Mouse (Mus musculus) liver, adult 2 months (tissue): ENCODE measurements around the gene Rassf1. TPM values are rescaled to one million over a fixed set of nuclear protein-coding genes. Genes with fewer than 3 reads are reported as not detected.

Experiments
- DNase-seq: peaks from one replicate; pipeline ENCODE4 v3.0.0-alpha.2; 2011; ENCODE audit warnings: low read depth, low spot score; ENCODE audit errors: extremely low read depth
- H3K27ac ChIP-seq: fragments of 200-500 bp; replicated peaks from 2 replicates; pipeline ENCODE4 v1.5.1; 2012; ENCODE audit warnings: low read depth, mild to moderate bottlenecking, control low read depth, inconsistent platforms, low read length; ENCODE audit not compliant: insufficient read depth
- H3K27me3 ChIP-seq: fragments of 200-500 bp; 2 replicates; pipeline ENCODE4 v1.6.1; 2012; ENCODE audit warnings: mild to moderate bottlenecking, moderate library complexity, low read length, inconsistent platforms; ENCODE audit not compliant: control insufficient read depth, insufficient read depth
- H3K36me3 ChIP-seq: fragments of 200-500 bp; 2 replicates; pipeline ENCODE4 v1.6.1; 2012; ENCODE audit warnings: low read length, inconsistent platforms; ENCODE audit not compliant: control insufficient read depth, insufficient read depth
- H3K4me1 ChIP-seq: fragments of 200-500 bp; 2 replicates; pipeline ENCODE4 v1.6.1; 2011; ENCODE audit warnings: low read length; ENCODE audit not compliant: control insufficient read depth, insufficient read depth
- H3K4me3 ChIP-seq: fragments of 200-500 bp; 2 replicates; pipeline ENCODE4 v1.5.1; 2011; ENCODE audit warnings: low read depth, mild to moderate bottlenecking, control low read depth, low read length, moderate library complexity; ENCODE audit not compliant: insufficient read depth
- H3K79me2 ChIP-seq: fragments of 200-500 bp; 2 replicates; pipeline ENCODE4 v1.6.1; 2012; ENCODE audit warnings: inconsistent platforms, mild to moderate bottlenecking, low read length, moderate library complexity; ENCODE audit not compliant: control insufficient read depth, insufficient read depth
- H3K9ac ChIP-seq: fragments of 200-500 bp; 2 replicates; pipeline ENCODE4 v1.6.1; 2012; ENCODE audit warnings: low read depth, mild to moderate bottlenecking, control low read depth, inconsistent platforms, low read length
- CTCF ChIP-seq: fragments of 200-500 bp; IDR thresholded peaks from 2 replicates; pipeline ENCODE4 v1.5.1; 2011; ENCODE audit warnings: low read depth, low read length, control low read depth
- POLR2A ChIP-seq: fragments of 200-500 bp; IDR thresholded peaks from 2 replicates; pipeline ENCODE4 v1.6.1; 2011; ENCODE audit warnings: low read length, control low read depth; ENCODE audit not compliant: insufficient read depth; ENCODE audit errors: extremely low read depth
- WGBS: fragments of 180-500 bp; shearing (Covaris S2); methylation state at CpG from one replicate; pipeline ENCODE4 v1.1.7; 2018; 5-methylcytosine and 5-hydroxymethylcytosine counted together
- polyA plus RNA-seq: library from polyadenylated mRNA; depleted of rRNA; stranded (reverse); fragments of >200 nt; gene quantifications from 2 replicates; pipeline ENCODE4 v1.2.3, GENCODE M21; 2012
- total RNA-seq: library from RNA; depleted of rRNA; stranded (reverse); fragments of >200 nt; gene quantifications from 2 replicates; pipeline ENCODE4 v1.2.3, GENCODE M21; 2014

Rassf1 gene
- total and polyA plus RNA-seq, 2 experiments, result 6.0 to 7.0 TPM

DNA sequence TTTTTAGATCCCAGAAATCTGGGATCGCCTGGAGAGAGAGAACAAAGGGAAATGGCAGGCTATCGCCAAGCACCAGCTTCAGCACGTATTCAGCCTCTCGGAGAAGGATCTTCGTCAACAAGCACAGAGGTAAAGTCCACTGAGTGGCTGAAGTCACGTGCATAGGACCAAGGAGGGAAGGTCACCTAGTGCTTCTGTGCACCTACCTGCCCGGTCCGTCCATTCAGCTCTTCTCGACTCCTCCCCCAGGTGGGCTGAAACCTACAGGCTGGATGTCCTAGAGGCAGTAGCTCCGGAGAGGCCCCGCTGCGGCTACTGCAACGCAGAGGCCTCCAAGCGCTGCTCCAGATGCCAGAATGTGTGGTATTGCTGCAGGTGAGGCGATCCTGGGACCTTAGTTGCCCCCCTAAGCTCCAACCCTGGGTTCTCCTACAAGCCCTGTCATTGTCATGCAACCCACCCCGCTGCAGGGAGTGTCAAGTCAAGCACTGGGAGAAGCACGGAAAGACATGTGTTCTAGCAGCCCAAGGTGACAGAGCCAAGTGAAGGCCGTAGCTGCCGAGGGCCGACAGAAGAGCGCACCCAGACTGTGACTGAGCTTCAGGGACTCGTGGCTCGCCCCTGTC lies 751 bp upstream of the Rassf1 start:
- H3K27ac ChIP-seq, result no peak overlapping the region
- H3K4me1 ChIP-seq, result peaks cover 15% of the 10 kb centered on the region; the same call in 1 of the 2 replicates
- no peak overlapping the region for H3K9ac ChIP-seq
- TF ChIP-seq CTCF (no peak), POLR2A (no peak)
- H3K79me2 ChIP-seq, result no peaks in the 10 kb centered on the region
- no peaks in the 10 kb centered on the region for H3K27me3 ChIP-seq
- no peaks in the 10 kb centered on the region for H3K36me3 ChIP-seq
- DNase-seq, result peak; percentile 66
- no peak overlapping the region for H3K4me3 ChIP-seq
- WGBS, result 39% methylated on average over 23 of the region's 23 CpGs

DNA sequence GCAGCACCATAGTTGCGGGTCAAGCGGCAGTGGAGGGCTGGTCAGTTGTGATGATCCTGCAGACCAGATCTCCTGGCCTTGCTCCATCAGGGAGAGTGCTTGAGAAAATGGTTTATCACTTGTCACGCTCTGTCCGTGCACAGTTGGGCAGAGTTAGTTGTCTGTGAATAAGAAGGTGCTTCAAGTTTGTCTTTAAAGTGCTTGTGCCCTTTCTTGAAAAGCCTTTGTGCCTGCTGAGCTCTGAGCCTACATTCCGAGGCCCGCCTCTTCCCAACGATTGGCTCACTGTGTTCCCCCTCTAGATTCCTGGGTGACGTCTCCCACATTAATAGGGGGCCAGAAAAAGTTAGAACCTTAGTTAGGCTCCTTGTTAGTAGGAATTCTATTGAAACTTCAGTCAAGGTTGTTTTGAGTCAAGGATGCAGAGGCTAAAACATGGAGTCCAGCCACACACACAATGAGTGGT lies 568 bp downstream of the Rassf1 start:
- peak overlapping the region; percentile 59 for H3K9ac ChIP-seq
- H3K79me2 ChIP-seq, result no peaks in the 10 kb centered on the region; the same call in 1 of the 2 replicates
- H3K4me1 ChIP-seq, result peaks cover 17% of the 10 kb centered on the region
- H3K27ac ChIP-seq, result no peak overlapping the region
- no peaks in the 10 kb centered on the region for H3K36me3 ChIP-seq
- peak overlapping the region; percentile 58; the same call in 1 of the 2 replicates for H3K4me3 ChIP-seq
- TF ChIP-seq POLR2A (no peak), CTCF (no peak)
- WGBS, result 56% methylated on average over 8 of the region's 8 CpGs
- DNase-seq, result no peak
- no peaks in the 10 kb centered on the region for H3K27me3 ChIP-seq

DNA sequence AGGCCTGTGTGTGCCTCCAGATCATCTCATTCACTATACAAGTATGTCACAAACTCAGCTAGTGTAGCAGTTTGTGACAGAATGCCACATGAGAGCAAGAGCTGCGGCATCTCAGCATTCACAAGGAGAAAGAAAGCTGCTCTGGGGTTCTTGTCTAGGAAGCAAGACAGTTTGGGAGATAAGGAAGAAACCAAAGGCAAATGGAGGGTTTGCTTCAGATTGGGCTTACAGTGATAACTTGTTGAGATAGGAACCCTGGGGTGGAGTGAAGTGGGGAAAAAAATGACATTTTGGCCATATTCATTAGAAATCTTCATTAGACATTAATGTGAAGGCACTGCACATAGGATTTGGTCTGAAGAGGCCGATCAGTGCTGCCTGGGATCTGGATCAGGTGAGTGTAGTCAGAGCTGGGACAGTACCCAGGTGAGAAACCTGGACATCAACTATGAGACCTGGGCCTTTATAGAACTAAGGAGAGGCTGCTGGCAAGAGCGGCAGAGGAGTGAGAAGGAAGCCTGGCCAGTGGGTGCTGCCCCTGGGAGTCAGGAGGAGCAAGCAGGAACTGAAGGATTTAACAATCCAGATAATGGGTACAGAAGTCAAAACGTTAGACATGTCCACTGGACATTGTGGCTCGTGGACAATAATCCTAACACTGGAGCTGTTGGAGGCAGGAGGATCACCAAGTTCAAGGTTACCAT lies 1.5 kb downstream of the Rassf1 start:
- 71% methylated on average over 5 of the region's 5 CpGs for WGBS
- no peak overlapping the region for H3K4me3 ChIP-seq
- H3K4me1 ChIP-seq, result peaks cover 17% of the 10 kb centered on the region
- no peak for DNase-seq
- H3K9ac ChIP-seq, result no peak overlapping the region
- peaks cover 9% of the 10 kb centered on the region for H3K36me3 ChIP-seq
- H3K27ac ChIP-seq, result no peak overlapping the region
- no peaks in the 10 kb centered on the region for H3K27me3 ChIP-seq
- no peaks in the 10 kb centered on the region; the same call in 1 of the 2 replicates for H3K79me2 ChIP-seq
- TF ChIP-seq CTCF (no peak), POLR2A (no peak)

DNA sequence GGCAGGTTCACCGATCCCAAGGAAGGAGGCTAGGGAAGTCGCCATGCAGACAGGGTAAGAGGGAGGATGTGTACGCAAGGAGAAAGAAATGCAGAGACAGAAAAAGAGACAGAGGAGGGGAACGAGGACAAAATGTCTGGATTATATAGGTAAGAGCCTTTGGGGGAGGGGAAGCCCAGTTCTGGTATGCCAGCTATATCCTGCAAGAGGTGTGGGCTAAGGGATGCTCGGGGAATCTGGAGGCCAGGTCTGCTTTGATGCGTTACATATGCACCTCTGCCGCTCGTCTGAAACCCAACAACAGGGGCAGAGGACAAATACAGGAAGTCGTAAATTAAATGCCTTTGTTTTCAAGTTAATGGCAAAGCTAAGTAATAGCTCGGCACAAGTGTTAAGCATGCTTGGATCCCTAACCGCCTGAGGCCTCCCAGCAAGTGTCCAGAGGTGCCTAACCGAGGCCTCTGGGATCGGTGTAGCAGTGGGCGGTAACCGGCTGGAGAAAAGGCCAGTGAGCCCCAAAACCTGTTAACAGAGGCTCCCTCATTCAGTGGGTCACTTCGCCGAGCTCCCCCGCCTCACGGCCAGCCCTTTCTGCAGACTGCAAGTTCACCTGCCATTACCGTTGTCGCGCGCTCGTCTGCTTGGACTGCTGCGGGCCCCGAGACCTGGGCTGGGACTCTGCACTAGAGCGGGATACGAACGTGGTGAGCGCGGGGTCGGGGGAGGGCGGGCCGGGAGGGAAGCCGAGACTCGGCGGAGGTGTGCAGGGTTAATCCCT lies 2.4 kb downstream of the Rassf1 start:
- H3K27me3 ChIP-seq, result no peaks in the 10 kb centered on the region
- no peak for DNase-seq
- H3K9ac ChIP-seq, result peak overlapping the region; percentile 74
- peaks cover 17% of the 10 kb centered on the region for H3K4me1 ChIP-seq
- H3K36me3 ChIP-seq, result peaks cover 16% of the 10 kb centered on the region
- peak overlapping the region; percentile 62 for H3K4me3 ChIP-seq
- no peak for TF ChIP-seq POLR2A
- TF ChIP-seq CTCF, result no peak
- peak overlapping the region; percentile 20 for H3K27ac ChIP-seq
- H3K79me2 ChIP-seq, result no peaks in the 10 kb centered on the region; the same call in 1 of the 2 replicates
- WGBS, result 14% methylated on average over 37 of the region's 37 CpGs

DNA sequence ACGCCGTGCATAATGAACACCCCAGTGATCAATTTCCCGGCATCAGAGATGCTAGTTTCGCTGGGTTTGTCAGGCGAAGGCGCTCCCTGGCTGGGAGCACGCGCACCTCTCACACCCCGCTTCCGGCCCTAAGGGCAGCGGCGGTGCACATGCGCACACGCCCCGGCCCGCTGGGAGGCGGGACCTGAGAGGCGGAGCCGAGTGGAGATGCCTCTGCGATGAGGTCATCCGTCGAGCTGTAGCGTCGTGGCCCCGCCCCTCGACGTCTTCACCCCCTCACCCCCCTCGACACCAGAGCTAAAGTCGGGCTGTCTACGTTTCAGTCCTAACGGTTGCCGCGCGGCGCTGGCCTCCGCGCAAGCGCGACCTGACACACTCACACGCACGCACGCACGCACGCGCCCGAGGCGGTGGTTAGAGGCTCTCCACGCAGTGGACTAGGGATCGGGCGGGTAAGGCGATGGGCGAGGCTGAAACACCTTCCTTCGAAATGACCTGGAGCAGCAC lies 3.0 kb downstream of the Rassf1 start:
- H3K79me2 ChIP-seq, result no peaks in the 10 kb centered on the region; the same call in 1 of the 2 replicates
- H3K9ac ChIP-seq, result peak overlapping the region; percentile 74
- H3K4me1 ChIP-seq, result peaks cover 17% of the 10 kb centered on the region
- peaks cover 22% of the 10 kb centered on the region for H3K36me3 ChIP-seq
- no peaks in the 10 kb centered on the region for H3K27me3 ChIP-seq
- peak overlapping the region; percentile 62 for H3K27ac ChIP-seq
- peak; percentile 91 for DNase-seq
- WGBS, result under 1% methylated on average over 53 of the region's 53 CpGs
- TF ChIP-seq CTCF, result no peak
- peak; percentile 83 for TF ChIP-seq POLR2A
- H3K4me3 ChIP-seq, result peak overlapping the region; percentile 62
